Mouse (Mus musculus): ENCODE data around the gene Ube2l6. TPM values are rescaled to one million over a fixed set of nuclear protein-coding genes. Genes with fewer than 3 reads are reported as not detected.
A peak's percentile ranks its signal among the peaks of the same experiment; 100 is the strongest.

Gene Ube2l6
- total RNA-seq (2012; rRNA removed) (1.7 and 2.0 TPM in 2 replicates), total RNA-seq (2014; rRNA removed) (7.3 and 8.5 TPM in 2 replicates), polyA plus RNA-seq (2012; ENCODE audit: insufficient read length, low read depth) (4.1 and 5.0 TPM in 2 replicates)

DNA sequence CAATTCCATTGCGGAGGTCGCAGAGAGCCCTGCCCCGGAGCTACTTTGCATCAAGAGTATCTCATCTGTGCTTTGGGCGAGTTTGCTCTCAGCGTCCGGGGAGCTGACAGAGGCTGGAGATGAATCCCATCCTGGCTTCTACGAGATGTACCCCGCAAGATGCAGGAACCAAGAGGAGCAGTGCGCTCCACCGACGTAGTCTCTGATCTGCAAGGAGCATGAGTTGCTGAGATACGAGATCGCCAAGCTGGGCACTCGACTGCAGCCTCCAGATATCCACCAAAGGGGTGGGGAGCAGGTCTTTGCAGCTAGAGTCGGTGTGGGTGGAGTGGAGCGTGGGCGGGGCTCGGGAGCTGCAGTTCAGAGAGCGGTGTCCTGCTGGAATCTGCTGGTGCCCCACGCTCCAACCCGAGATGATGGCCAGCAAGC, at the start of gene Ube2l6:
Ube2l6 (plus strand) TSS at position 336 of the 429 bp plus-strand sequence.
- DNase-seq (ENCODE audit: extremely low read depth): peak; percentile 37
- Histone ChIP-seq H3K9ac (ENCODE audit: insufficient read depth, low read depth) (peak within 1 kb of the TSS; percentile 70), H3K4me1 (ENCODE audit: control insufficient read depth in 1 of 2, insufficient read depth in 2 of 2) (peaks cover 0 to 18% of the 10 kb centered on the region in 2 experiments; a peak in 2 of 4 replicates), H3K36me3 (replicated peaks in 1 of 2; ENCODE audit: control insufficient read depth in 1 of 2, insufficient read depth in 1 of 2, low read length in 1 of 2) (no peaks in the 10 kb centered on the region), H3K4me2 (ENCODE audit: insufficient read depth, low read depth, poor library complexity, severe bottlenecking) (peak within 1 kb of the TSS; percentile 92), H3K9me3 (replicated peaks; ENCODE audit: low read length) (peaks cover 13% of the 10 kb centered on the region), H3K79me2 (replicated peaks; ENCODE audit: control insufficient read depth, extremely low read depth, insufficient read depth, poor library complexity, severe bottlenecking) (no peaks in the 10 kb centered on the region), H3K4me3 (replicated peaks in 1 of 3; ENCODE audit: low read depth in 2 of 3, low read length in 2 of 3, poor library complexity in 1 of 3) (peak within 1 kb of the TSS; percentile 67 to 84 (median 73)), H3K27ac (ENCODE audit: insufficient read depth, low read depth) (no peak within 1 kb of the TSS), H3K27me3 (replicated peaks) (no peaks in the 10 kb centered on the region)
- dilution Hi-C loops (cut with MboI; ENCODE audit: extremely low pct_ligation_motif_present, extremely low pct_unique_long_range_greater_than_20kb, low sequenced_read_pairs): no loop called here
- in situ Hi-C loops (cut with MboI; ENCODE audit: low pct_ligation_motif_present, low pct_unique_long_range_greater_than_20kb, low sequenced_read_pairs): no loop called here
- TF ChIP-seq TCF12 (IDR thresholded peaks at IDR 0.05; ENCODE audit: low read depth, low read length): no peak

GRCm38 (mm10) chr2:84750115-84750514, 48.5 kb upstream of the Ube2l6 start:
- H3K27me3 ChIP-seq (replicated peaks): peaks cover 27% of the 10 kb centered on the region
- H3K27ac ChIP-seq (ENCODE audit: insufficient read depth, low read depth): no peak overlapping the region
- no peak for DNase-seq (ENCODE audit: extremely low read depth)
- H3K79me2 ChIP-seq (replicated peaks; ENCODE audit: control insufficient read depth, extremely low read depth, insufficient read depth, poor library complexity, severe bottlenecking): no peaks in the 10 kb centered on the region
- H3K36me3 ChIP-seq (replicated peaks in 1 of 2; ENCODE audit: control insufficient read depth in 1 of 2, insufficient read depth in 1 of 2, low read length in 1 of 2): no peaks in the 10 kb centered on the region
- peak; percentile 38; the same call in 1 of the 2 replicates for TF ChIP-seq ETS1 (conservative IDR thresholded peaks at IDR 0.05; ENCODE audit: low read depth, low read length)
- TF ChIP-seq MXI1 (IDR thresholded peaks at IDR 0.05; ENCODE audit: low read depth, low read length): no peak
- in situ Hi-C loops (cut with MboI; ENCODE audit: low pct_ligation_motif_present, low pct_unique_long_range_greater_than_20kb, low sequenced_read_pairs): no loop called here
- dilution Hi-C loops (cut with MboI; ENCODE audit: extremely low pct_ligation_motif_present, extremely low pct_unique_long_range_greater_than_20kb, low sequenced_read_pairs): no loop called here
- no peaks in the 10 kb centered on the region for H3K9me3 ChIP-seq (replicated peaks; ENCODE audit: low read length)
- peak overlapping the region; percentile 47 for H3K4me2 ChIP-seq (ENCODE audit: insufficient read depth, low read depth, poor library complexity, severe bottlenecking)
- H3K9ac ChIP-seq (ENCODE audit: insufficient read depth, low read depth): no peak overlapping the region
- H3K4me3 ChIP-seq (replicated peaks in 1 of 3; ENCODE audit: low read depth in 2 of 3, low read length in 2 of 3, poor library complexity in 1 of 3): no peak overlapping the region
- H3K4me1 ChIP-seq (ENCODE audit: control insufficient read depth in 1 of 2, insufficient read depth in 2 of 2): 0 out of 4 replicates have a peak, but pooled peaks cover 0 to 2% of the 10 kb centered on the region in 2 experiments

GRCm38 (mm10) chr2:84756245-84756644, 42.4 kb upstream of the Ube2l6 start:
- no peak for DNase-seq (ENCODE audit: extremely low read depth)

More at GRCm38 (mm10) chr2:84756245-84756644, 42.4 kb upstream of the Ube2l6 start:
- Histone ChIP-seq H3K4me1 (ENCODE audit: control insufficient read depth in 1 of 2, insufficient read depth in 2 of 2) (no peaks in the 10 kb centered on the region), H3K9me3 (replicated peaks; ENCODE audit: low read length) (no peaks in the 10 kb centered on the region), H3K27ac (ENCODE audit: insufficient read depth, low read depth) (no peak overlapping the region), H3K36me3 (replicated peaks in 1 of 2; ENCODE audit: control insufficient read depth in 1 of 2, insufficient read depth in 1 of 2, low read length in 1 of 2) (no peaks in the 10 kb centered on the region), H3K79me2 (replicated peaks; ENCODE audit: control insufficient read depth, extremely low read depth, insufficient read depth, poor library complexity, severe bottlenecking) (no peaks in the 10 kb centered on the region), H3K27me3 (replicated peaks) (no peaks in the 10 kb centered on the region), H3K4me3 (replicated peaks in 1 of 3; ENCODE audit: low read depth in 2 of 3, low read length in 2 of 3, poor library complexity in 1 of 3) (no peak overlapping the region), H3K9ac (ENCODE audit: insufficient read depth, low read depth) (no peak overlapping the region), H3K4me2 (ENCODE audit: insufficient read depth, low read depth, poor library complexity, severe bottlenecking) (no peak overlapping the region)
- in situ Hi-C loops (cut with MboI; ENCODE audit: low pct_ligation_motif_present, low pct_unique_long_range_greater_than_20kb, low sequenced_read_pairs): no loop called here
- no peak for TF ChIP-seq MXI1 (IDR thresholded peaks at IDR 0.05; ENCODE audit: low read depth, low read length)
- no peak for TF ChIP-seq MAFK (IDR thresholded peaks at IDR 0.05; ENCODE audit: insufficient replicate concordance, low read length)
- TF ChIP-seq POLR2AphosphoS2 (IDR thresholded peaks at IDR 0.05; ENCODE audit: low read depth, low read length): no peak
- dilution Hi-C loops (cut with MboI; ENCODE audit: extremely low pct_ligation_motif_present, extremely low pct_unique_long_range_greater_than_20kb, low sequenced_read_pairs): no loop called here

Measured in CH12.LX (cell line).